Mouse (Mus musculus) megakaryocyte, adult 5-6 weeks (primary cell): ENCODE results near the gene Lgalsl. TPM values are rescaled to one million over a fixed set of nuclear protein-coding genes. Genes with fewer than 3 reads are reported as not detected.
A peak's percentile ranks its signal among the peaks of the same experiment; 100 is the strongest.

ENCODE experiments used
- ATAC-seq: 2 replicates; pipeline ENCODE4 v1.8.0; 2016; ENCODE audit warnings: mild to moderate bottlenecking, inconsistent platforms; ENCODE audit not compliant: poor library complexity, severe bottlenecking
- total RNA-seq, 2 experiments: library from RNA; stranded (forward) in 1 of 2; stranded (reverse) in 1 of 2; fragments of 153-499, 151-499 nt in 1 of 2; fragments of 221-1000, 200-1000 nt in 1 of 2; gene quantifications; 2 replicates each; pipeline versions ENCODE4 v1.2.3 to v1.2.4; 2015 to 2017

Gene Lgalsl
- total RNA-seq, 2 experiments from 2014 or later = 1.4 to 3.6 TPM

DNA sequence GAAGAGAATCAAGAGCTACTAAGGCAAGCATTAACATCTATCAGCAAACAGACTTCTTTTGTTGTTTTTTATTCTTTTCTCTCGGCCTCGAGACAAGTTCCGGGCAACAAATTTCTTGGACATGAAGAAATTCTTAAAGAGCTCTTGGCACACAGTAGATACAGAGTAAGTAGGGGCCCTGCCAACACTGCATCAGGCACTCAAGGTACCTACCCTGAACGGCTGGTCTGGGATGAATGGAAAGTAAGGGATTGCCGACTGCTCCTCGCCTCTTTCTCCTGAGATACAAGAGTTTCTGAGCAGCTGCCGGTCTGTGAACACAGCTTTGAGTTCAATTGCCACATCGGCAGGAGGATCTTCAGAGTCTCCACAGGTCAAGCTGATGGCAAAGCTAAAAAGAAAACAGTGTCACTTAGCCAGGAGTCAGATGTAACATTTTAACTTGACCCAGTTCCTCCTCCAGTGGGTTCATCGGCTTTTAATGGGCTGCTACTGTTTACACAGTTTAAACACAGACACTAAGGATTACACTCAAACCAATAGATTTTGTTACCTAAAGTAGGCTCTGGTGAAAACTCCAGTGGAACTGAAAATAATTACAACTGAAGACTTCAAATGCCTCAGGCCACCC lies 1.7 kb downstream of the Lgalsl start:
- ATAC-seq = no peak

DNA sequence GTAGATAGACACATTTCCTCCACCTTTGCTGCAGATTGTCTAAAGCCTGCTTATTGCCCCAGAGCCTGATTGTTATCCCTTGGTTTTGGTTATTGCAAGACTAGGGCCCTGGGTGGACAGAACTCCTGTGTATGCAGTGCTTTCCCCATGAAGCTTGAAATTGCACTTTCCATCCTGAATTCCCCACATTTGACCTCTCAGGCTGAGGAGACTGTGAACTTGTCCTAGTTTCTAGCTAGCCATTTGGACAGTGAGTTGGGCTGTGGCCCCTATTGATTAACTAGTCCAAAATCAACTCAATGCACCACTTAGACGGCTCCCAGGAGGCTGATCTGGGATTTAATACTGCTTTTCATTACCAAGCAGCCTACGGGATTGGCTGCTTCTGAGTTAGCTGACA lies 6.9 kb downstream of the Lgalsl start:
- ATAC-seq = no peak

DNA sequence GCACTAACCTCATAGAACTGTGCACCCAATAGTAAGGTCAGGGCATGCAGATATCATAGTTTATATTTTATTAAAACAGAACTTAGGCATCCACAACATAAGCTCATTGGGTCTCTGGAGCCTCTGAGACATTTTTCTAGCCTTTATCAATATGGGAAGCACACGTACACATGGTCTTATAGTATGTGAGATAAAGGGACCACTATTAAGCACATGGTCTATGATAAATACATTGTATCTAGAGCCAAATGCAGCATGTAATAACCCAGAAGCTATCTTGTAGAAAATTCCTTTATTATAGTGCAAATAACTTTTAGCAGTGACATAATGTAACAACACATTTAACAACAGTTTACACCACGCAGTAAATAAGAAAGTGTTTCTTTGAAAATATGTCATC lies 7.6 kb downstream of the Lgalsl start:
- ATAC-seq = no peak

DNA sequence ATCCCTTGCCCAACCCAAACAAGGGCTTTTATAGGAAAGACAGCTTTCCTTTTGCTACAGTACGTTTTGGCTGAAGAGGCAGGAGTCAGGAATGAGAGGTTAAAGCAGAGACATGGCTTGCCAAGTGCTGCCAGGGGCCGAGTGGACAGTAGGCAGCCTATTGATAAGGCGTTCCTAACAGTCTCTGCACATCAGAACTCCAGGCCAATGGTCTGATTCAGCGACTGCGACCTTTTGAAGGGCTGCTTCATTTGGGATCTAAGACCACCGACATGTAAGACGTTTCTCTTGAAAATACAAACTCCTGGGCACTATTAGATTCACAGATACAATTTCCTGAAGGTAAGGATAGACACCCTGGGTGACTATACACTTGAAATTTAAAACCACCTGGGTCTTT lies 9.5 kb downstream of the Lgalsl start:
- no peak for ATAC-seq

DNA sequence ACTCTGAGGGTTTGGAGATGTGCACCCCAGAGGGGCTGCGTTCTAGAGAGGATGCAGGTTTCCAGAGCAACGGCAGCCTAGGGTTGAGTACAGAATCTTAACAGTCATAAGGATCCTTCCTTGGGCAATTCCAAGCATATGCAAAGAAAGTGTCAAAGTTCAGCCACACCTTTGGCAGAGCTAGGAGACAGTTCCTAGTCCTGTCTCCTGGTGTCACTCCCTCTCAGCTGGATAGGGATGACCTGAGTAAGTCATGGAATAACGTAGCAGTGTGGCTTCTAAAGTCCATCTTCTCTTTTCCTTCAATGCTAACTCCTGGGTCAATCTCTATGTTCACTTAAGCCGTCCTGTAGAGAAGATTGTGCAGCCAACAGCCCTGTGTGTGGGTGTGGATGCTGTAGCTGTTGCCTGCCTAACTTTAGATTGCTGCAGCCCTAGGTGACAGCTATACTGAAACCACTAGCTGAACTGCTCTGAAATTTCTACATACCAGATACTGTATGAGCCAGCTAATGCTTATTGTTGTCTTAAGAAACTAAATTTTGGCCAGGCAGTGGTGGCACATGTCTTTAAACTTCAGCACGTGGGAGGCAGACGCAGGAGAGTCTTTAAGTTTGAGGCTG lies 16.8 kb downstream of the Lgalsl start:
- no peak for ATAC-seq

DNA sequence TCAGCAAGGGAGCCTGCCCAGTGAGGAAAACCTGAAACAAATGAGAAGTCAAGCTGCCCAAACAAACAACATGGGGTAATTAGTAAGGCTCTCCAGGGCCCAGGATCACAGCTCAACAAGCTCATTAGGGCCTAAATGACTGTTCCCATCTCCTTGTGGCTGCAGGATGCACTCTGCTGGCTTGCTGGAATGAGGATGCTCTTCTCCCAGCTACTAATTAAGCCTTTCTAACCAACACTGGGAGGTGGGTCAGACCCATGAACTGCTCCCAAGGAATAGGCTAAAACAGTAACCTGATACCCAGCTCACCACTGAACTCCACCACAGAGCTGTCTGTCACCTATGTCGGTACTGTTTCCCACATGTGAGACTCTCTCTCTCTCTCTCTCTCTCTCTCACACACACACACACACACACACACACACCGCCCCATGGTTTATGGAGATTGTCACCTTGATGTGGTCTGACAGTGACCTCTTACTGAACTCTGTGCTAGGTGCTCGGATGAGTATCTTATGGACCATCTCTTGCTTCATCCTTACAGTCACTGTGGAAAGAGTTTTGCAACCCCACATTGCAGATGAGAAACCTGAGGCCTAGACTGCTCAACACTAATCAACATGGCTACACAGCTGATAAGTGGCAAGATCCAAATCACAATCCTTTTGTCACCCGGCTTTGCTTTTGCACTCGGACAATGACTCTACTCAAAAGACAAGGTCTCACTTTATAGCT lies 18.5 kb downstream of the Lgalsl start:
- ATAC-seq = peak; percentile 88

DNA sequence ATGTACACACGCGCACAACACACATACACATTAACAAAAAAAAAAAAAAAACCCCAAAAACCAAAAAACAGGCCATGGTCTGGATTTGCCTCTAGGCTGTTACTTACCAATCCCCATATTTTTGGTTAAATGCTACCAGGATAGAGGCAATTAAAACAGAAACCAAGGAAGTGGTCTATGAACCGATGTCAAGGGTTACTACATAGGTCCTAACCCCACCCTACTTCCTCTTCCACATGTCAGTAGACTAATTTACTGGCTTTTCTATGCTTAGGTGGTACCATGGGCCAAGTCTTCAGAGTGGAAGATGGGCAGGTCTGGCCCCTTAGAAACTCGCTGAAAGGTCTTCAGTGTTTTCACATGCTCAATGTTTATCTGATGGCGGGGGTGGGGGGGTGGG lies 24.2 kb downstream of the Lgalsl start:
- peak; percentile 88 for ATAC-seq

DNA sequence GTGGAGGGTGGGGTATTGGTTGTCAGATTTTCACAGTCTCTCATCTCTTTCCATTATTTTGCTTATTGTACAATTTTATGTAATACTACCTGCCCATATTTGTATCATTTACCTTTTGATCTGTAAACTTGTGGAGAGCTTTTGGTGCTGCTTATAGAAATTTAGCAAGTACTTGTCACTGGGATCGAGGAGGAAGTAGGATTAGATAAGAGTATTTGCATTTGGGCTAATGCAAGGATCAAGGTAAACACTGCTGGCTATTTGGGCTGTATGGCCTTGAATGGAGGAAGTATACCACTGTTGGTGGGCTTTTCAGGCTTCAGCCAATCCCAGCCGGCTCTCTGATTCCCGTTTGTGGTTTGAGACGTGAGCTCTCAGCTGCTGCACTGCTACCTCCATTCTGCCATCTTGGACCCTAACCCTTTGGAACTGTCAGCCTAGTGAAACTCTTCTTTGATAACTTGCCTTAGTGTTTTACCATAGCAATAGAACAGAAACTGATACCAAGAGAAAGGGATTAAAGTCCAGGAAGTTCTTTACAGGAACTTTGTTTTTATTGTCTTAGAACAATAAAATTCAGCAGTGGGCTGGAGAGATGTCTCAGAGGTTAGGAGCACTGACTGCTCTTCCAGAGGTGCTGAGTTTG lies 25.1 kb downstream of the Lgalsl start:
- no peak for ATAC-seq

DNA sequence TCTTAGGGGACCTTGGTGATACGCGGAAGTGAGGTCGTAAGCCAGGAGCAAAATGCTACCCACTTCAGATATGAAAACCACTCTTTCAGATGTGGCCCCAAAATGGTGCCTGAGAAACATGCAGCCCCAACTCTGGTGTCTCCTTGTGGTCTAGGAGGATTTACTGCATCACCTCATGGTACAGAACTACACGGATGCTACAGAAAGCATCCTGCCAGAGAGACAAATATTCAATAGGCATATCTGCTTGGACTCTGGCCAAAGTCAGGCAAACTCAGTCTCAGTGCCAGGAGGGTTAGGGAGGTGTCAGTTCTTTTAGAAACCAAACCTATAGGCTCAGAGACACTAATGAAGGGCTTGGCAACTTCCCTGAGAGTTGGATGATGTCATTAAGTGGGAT lies 26.4 kb downstream of the Lgalsl start:
- ATAC-seq = no peak

DNA sequence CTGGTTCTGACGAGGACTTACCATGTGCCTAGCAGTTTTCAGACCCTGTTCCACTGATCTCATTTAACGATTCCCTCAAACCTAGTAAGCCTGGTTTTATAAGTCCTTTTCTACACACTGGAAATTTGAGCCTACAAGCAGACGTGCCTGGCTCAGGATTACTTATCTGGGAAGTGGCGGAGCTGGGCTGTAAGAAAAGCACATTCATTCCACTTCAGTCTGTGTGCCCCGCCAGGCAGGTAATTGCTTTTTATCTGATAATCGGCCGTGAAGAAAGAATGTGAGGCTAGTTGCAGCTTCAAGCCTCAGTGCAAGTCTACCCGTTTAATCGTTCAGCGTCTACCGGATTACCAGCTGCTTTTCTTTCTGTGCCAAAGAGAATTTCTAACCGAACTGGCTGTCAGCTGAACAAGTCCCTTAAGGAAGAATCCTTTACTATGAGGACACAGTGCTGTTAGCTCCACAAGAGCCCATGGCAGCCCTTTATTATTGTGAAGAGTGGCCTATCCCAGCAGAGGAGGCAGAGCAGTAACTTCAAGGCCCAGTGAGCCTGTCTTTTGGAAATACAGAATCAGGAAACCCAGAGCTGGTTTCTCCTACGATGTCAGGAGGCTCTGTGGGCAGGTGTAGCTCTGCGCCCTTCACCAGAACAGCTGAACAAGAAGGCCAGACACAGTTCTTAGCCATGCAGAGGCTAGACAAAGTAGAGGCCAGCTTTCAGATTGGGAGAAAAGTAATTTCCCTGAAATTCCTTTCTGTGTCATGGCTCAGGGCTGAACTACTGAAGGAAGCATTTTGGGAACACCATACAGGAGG lies 30.4 kb downstream of the Lgalsl start:
- no peak for ATAC-seq

DNA sequence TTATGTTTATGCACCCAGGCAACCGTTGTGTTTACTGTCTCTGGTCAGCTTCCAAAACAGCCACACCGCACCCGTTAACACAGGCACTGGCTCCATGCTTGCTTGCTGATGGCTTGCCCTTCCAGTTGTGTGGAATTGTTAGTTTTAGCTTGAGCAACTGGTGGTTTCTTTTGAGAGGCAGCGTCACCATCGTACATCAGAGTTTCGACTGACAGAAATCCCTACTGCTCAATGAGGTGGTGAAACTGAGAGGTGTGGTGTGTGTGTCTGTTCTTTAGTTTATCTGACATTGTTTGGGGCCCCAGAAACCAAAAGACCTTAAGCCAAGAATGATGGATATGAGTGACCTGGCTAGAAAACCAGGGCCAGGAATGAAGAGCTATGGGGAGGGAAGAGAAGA lies 33.0 kb downstream of the Lgalsl start:
- ATAC-seq = no peak

DNA sequence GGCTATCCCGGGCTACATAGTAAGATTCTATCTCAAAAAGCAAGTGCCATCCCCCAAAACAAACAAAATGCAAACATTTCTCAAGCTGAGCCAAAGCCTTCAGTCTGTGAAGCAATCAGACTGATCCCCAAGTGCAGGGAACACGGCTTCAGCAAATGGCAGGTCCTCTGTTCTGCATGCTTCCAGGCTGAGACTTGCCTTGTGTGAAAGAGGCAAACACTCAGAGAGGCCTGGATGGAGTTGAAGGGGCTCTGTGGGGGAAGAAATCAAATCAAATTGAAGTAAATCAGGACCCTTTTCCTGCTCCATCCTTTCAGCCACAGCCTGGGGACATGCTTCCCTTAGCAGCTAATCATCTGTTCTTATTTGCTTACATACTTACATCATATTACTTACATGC lies 35.4 kb downstream of the Lgalsl start:
- no peak for ATAC-seq

DNA sequence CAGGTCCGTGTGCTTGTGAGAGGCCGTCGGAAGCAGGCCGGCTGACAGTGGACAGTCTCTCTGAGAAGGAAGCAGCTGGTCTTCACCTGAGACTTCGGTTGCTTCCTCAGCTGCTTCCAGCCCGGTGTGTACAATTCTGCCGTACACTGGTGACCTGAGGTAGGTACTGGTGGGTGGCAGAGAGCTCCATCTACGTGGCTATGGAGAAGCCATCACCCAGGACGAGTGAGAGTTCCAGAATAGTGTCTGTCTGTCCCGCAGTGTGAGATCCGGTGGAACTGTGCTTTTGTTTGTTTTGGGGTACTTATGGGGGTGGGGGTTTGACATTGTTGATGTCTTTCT lies 36.0 kb downstream of the Lgalsl start:
- no peak for ATAC-seq

DNA sequence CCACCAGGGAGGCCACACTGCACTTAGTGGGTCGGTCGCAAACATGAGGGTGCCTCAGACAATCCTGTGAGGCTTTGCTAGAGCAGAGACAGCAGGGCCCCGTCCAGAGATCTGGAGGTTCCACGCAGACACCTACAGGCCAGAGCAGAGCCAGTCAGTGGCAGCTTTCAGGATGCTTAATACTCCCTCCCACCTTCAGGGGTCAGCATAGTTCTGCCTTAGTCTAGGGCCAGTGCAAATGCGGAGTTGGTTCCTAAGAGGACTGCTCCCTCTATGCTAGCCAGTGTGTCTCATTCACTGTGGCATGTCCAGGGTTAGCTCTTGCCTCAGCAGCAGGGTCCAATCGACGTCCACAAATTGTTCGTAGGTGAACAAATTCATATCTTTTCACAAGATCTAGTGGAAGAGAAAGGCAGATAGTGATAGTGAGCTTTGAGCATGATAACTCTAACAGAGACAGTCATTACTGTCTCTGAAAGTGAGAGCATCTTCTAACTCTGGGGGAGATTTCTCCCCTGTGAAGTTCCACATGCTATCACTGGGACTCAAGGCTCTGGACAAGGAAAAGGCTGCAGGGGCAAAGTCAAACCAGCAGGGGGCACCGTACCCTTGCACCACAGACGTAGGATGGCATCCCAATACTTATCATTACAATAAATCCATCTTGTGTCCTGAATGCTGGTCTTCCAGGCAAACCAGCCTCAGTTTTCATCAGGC lies 36.5 kb downstream of the Lgalsl start:
- peak; percentile 94 for ATAC-seq

DNA sequence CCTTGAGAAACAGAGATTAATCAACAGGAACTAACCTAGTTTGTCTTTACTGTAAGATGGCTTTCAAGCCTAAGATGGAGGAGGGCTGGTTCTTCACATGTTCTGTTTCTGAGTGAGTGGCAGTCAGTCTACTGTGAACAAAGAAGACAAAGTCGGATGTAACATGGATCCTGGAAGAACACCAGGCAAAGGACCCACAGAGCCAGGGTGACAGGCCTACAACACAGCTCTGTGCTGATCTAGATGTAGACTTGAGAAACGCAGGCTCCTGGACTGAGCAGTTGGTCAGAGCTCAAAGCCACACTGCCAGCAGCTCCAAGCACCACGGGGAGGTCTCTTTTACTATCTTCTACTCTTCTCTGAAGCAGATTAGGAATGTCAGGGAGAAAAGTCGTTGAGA lies 37.2 kb downstream of the Lgalsl start:
- ATAC-seq = no peak

DNA sequence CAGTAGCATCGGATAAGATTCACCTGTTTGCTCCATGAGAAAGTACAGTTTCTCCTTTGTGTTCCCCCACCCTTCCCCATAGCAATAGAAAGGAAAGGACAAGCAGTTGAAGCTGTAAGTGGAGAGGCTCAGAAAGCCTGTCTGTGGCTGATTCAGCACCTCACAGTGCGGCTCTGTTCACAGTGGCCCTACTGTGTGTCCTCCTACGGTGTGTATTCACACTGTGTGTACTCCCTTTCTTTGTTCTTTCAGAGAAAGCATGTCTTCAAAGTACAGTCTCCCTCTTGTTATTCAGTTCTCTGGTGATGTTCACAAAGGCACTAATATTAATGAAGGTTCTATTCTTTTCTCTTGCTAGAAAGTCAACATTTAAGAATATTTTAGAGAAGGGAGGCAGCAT lies 38.2 kb downstream of the Lgalsl start:
- ATAC-seq = no peak

DNA sequence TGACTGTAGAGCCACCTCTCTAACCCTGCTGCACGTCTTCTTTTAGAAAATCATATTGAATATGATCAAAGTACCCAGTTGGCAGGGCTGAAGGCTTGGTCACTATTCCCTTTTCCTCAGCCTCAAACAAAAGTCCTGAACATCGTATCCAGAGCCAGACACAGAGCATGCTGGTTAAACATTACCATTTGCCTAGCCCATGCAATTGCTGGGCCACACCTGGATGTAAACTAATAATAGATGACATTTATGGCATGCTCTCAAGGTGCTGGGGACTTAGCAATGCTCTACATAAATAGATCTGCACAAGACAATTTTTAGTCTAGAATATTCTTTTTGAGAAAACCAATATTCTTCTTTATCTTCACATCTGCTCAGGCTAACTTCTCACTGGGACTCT lies 39.5 kb downstream of the Lgalsl start:
- ATAC-seq = no peak

DNA sequence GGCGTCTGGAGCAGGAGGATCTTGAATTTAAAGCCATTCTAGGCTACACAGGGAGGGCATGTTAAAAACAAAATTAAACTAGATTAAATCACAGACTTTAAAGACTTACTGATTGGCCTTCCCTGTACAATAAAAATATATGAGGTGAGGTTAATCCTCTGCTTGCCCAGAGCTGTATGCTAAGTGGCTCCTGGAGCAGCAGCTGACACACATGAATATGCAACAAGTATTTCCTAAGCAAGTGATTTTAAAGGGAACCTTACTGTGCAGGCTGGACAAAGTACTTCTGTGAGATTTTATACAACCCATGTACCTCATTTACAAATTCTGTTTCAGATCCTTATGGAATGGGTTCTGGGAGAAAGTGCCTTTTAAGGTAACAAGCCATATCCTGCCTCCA lies 41.8 kb downstream of the Lgalsl start:
- ATAC-seq = no peak

DNA sequence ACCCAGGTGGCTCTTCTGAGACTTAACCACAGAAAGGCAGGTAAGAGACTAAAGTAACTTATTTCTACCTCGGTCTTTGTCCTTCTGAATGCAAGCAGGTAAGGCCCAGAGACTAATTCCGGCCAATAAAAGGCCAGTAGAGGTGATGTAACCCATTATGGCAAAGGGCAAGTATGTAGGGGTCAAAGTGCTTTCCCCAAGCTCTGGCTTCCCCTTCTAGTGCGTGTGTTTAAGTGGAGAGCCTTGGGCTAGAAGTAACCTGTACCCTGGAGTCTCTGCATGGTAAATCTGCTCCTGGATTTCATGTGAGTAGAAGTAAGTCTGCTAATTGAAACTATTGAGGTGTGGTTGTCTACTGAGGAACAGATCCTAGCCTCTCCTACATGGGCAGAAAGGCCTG lies 42.8 kb downstream of the Lgalsl start:
- no peak for ATAC-seq

DNA sequence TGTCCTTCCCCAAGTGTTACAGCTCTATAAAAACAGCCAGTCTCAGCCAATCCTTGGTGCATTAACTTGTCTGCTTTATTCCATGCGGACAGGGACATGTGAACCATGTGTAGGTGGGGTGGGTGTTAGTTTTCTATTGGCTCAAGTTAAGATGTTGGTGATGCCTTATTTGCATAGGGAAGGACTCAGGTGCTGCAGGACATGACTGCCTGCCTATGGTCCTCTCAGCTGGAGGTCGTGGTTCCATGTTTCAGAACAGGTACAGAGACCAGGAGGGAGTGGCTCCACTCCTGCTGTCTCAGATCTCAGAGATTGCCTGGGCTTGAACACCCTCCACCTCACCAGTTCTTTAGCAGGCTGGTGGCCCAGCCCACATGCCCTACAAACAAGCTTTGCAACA lies 44.7 kb downstream of the Lgalsl start:
- ATAC-seq = no peak

DNA sequence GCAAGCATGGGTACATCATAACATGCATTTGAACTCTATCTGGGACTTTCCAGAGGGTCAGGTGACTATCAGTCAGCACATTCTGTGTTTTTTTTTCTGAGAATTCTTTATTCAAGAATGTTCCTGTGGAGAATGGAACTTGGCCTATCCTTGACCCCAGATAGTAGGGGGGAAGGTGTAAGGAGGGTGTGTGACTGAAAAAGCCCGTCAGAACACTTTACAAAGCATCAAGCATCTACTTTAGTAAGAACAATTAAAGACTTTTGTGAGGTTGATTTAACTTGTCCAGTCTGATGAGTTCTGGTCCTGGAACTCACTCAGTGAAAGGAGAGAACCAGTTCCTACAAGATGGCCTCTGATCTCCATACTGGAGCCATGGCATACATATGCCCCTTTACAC lies 45.7 kb downstream of the Lgalsl start:
- no peak for ATAC-seq
